Mouse (Mus musculus): ENCODE measurements around the gene Ganc. TPM values are rescaled to one million over a fixed set of nuclear protein-coding genes. Genes with fewer than 3 reads are reported as not detected.
A peak's percentile ranks its signal among the peaks of the same experiment; 100 is the strongest.

Gene Ganc
- 10 to 100 TPM; 36.3 to 42.9 (median 37.6) TPM for total RNA-seq (2022)

GRCm38 (mm10) chr2:120403653-120403985, at the start of gene Ganc:
Gene Ganc (plus strand): TSS chr2:120403896.
- DNase-seq (ENCODE audit: low spot score in 2 of 2): no peak

DNA sequence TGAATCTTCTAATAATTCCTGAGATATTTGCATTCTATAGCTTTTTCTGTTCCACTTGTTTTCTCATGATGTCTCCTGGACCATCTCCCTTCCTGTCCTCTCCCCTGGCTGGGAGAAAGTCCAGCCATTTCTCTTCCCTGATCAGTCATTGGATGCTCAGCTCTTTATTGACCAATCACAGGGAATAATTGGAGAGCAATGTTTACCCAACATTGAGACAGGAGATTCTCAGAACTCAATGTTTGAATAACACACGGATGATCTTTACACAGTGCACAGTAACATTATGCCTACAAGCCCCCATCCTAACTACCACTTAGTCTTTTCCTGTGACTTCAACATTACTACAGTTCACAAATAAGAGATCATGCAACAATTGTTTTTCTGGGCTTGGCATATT, 43.3 kb upstream of the Ganc start:
- DNase-seq (ENCODE audit: low spot score in 2 of 2): no peak

DNA sequence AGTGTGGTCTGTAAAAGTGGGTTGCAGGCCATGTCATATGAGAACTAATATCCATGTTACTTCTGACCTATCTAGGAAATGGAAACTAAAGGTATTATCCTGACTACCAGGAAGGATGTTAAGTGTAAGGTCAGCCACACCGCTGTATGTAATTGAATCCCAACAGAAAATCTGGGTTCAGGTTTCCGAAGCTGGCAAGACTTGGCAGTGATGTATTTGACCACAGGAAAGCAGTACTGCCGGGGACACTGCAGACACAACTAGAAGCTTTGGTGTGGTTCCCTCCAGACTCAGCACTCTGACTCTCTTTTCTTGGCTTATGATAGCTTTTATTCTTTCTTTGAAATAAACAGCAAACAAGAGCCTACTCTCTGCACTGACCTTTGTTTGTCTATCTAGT, 37.2 kb upstream of the Ganc start:
- DNase-seq (ENCODE audit: low spot score in 2 of 2): peak in 1 of 2 experiments; percentile 31

- no peak for DNase-seq (ENCODE audit: low spot score in 2 of 2)
Measured at GRCm38 (mm10) chr2:120367416-120368207, 36.1 kb upstream of the Ganc start.

GRCm38 (mm10) chr2:120373858-120374257, 29.8 kb upstream of the Ganc start:
- no peak for DNase-seq (ENCODE audit: low spot score in 2 of 2)

DNA sequence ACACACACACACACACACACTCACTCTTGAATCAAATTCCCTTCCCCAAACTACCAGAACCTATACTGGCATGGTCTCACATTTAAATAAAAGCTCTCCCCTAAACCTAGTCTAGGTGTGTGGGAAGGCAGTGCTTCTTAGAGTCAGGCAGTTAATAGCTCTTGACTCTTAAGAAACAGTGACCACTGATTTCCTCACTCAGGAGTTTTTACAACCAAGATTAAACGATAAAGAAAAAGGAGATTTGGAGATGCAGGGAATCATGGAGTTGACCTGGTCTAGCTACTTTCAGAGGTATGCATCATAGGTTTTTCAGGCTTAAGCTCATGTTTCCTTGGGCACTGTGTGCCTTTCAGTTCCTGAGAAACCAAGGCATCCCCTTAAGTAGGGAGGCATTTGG, 17.4 kb upstream of the Ganc start:
- DNase-seq (ENCODE audit: low spot score in 2 of 2): no peak

- no peak for DNase-seq (ENCODE audit: low spot score in 2 of 2)
Measured at GRCm38 (mm10) chr2:120387291-120387690, 16.4 kb upstream of the Ganc start.

DNA sequence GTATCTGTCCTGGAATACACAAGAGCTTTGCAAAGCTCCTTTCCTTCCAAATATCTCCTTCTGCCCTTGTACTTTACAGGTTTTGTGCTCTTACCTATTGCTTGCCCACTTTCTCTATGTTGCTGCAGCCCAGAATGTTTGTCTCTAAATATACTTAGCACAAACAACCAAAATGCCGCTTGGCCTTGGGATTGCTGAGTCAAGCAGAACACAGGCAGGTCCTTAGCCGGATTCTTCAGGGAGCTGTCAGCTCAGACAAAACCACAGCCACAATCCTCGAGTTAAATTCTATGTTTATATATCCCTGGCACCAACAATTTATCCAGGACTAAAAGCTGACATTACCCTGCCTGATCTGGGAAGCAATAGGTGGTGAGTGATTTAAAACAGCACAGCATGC, 14.3 kb upstream of the Ganc start:
- no peak for DNase-seq (ENCODE audit: low spot score in 2 of 2)

DNA sequence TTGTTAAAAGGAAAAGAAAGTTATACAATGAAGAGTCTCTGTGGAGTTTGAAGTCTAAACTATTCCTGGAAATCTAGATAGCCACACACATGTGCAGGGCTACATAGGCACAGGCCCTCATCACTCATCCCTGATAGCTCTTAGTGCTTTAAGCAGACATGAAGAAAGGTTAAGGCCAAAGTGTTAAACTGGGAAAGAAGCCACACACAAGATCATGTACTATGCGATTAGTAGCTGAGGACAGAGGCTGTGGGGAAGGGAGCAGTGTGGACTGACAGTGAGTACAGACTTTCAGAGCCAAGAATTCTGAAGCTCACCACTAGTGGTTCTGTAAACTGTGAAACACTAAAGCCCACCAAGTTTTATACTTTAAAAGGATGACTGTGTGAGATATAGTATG, 12.8 kb upstream of the Ganc start:
- no peak for DNase-seq (ENCODE audit: low spot score in 2 of 2)

DNA sequence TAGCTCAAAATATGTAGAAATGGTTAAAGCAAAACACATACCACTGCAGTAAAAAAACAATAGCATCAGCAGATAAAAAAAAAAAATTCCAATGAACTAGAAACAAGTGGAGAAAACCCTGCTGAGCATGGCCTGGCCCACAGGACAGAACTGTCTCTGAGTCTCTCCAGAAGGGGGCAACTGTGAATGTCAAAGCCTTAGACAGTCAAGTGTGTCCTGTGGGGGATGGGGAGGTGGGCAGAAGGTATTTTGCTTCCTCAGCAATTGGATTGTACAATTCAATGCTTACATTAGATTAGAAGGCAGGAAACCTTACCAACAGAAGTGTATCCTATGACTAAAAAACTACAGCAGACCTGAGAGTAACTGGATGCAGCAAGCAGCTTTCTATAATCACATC, 11.3 kb upstream of the Ganc start:
- no peak for DNase-seq (ENCODE audit: low spot score in 2 of 2)

GRCm38 (mm10) chr2:120397951-120398350, 5.7 kb upstream of the Ganc start:
- no peak for DNase-seq (ENCODE audit: low spot score in 2 of 2)

DNA sequence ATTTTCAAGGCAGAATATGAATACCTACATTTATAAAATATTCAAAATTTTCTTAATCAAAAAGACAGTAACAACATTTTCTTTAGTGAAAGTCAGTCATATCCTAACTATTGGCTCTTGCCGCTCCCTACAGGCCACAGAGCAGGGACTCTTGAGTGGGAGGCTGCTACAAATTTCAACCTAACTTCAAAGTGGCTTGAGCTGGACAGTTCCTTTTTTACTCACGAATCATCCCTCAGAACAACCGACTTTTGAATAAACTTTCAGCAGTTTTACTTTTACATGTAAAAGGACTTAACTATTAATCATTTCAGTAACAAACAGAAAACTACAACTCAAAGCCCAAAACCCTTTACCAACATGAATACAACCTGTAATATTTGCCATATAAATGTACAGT, 883 bp upstream of the Ganc start:
- DNase-seq (ENCODE audit: low spot score in 2 of 2): no peak

DNA sequence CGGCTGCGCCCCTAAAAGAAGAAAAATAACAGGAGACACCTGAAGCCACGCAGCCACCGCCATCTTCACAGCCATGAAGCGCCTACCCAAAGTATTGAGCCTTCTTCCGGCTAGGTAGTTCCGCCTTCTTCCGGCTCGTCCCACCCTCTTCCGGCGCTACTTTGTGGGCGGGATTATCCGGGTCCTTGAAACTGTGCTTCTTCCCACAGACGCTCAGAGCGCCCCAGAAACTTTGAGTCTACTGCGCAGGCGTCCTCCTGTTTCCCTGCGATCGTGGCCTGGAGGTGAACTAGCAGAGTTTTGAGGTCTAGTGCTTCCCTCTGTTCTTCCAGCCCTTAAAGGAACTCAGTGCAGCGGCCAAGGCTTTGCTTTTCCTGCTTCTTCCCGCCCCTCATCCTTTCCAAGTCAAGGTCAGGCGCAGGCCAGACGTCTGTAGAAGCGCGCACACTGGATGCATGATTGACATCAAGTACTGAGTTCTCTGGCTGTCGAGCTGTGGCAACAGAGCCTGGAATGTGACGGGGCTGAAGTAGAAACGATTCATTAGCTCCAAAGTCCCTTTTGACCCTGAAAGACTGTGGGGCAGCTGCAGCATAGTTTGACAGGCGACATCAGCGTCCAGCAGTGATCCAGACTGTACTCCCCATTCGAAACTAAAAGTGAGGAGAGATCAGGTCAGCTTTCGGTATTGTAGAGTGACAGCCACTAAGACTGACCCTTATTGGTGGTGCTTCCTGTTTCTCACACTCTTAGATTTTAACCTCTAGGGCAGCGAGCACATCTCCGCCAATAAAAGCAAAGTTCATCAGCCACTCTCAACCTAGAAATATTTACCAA, 508 bp downstream of the Ganc start, which contains the start of gene Tmem87a:
Gene Tmem87a, minus strand, starts transcription at position 128 of the 837 bp plus-strand sequence.
- DNase-seq (ENCODE audit: low spot score in 2 of 2): peak; percentile 91 to 94

DNA sequence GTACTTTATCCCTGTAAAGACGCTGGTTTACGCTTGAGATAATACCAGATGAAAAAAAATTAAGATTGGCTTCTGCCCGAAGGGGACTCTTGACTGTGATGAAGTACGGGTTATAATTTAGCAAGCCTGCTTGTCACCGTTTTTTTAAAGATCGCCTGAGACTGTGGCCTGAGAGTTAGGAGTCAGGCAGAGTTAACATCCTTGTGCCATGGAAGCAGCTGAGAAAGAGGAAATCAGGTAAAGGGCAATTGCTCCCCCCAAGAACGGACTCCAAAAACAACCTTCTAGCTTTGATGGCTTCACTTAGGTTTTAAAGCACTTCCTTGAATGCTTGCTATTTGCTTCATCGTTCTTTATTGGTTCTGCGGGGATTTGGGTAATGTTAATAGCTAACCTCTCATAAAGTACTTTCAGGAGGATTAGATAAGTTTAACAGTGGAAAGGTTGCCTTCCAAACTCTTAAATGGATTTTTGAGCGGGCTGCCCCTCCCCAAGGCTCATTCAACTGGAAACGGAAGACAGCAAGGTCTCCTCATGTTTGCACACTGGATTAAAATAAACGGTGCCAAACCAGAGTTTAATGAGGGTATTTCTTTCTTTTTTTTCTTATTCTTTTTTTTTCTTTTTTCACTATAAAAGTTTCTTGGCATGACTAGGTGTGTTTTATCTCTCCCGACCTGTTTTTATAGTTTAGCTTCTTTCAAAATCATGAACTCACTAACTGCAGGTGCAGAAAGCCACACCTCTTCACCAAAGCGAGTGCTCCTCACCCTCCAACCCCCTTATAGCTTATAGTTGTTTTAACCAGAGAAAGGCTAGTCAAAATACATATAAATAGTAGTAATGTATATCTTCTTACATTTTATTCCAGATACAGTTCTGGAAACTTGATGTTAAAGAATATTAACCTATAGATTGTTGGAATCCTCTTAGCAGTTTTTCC, 1.4 kb downstream of the Ganc start:
- no peak for DNase-seq (ENCODE audit: low spot score in 2 of 2)

GRCm38 (mm10) chr2:120411096-120411628, 7.5 kb downstream of the Ganc start:
- DNase-seq (ENCODE audit: low spot score in 2 of 2): no peak

DNA sequence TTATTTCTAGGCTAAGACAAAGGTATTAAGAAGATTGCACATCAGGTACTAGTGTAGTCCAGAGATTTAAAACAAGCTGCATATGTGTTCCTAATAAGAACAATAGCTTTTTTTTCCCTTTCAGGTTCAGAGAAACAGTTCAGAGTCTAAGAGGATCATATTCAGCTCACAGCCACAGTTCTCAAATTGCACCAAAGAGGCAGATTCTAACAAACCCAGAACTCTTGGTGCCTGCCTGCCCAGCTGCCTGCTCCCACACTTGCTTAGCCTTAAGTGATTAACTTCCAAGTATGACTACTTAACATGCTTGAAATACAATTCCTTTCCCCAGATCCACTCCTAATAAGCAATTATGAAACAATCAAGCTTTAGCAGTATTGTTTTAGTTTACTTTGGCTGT, 10.4 kb downstream of the Ganc start:
- DNase-seq (ENCODE audit: low spot score in 2 of 2): no peak

GRCm38 (mm10) chr2:120414738-120415414, 11.2 kb downstream of the Ganc start:
- DNase-seq (ENCODE audit: low spot score in 2 of 2): no peak

- no peak for DNase-seq (ENCODE audit: low spot score in 2 of 2)
Measured at GRCm38 (mm10) chr2:120424386-120424785, 20.7 kb downstream of the Ganc start.

DNA sequence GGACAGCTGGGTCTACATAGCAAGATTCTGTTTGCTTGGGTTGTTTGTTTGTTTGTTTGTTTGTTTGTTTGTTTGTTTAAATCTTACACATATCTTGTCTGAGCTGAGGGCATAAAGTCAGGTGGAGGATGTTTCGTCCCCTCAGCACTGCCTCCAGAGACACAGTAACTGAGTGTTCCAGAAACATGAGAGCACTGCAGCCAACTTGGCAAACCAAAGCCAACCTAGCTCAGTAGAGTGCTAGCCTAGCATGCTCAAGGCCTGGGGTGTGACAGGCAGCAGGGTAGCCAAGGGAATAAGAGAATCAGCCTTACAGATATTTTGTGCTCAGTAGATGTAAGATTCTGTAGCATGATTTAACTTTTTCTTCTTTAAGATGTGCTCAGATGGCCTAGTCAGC, 40.8 kb downstream of the Ganc start:
- peak; percentile 31 to 45 for DNase-seq (ENCODE audit: low spot score in 2 of 2)

DNA sequence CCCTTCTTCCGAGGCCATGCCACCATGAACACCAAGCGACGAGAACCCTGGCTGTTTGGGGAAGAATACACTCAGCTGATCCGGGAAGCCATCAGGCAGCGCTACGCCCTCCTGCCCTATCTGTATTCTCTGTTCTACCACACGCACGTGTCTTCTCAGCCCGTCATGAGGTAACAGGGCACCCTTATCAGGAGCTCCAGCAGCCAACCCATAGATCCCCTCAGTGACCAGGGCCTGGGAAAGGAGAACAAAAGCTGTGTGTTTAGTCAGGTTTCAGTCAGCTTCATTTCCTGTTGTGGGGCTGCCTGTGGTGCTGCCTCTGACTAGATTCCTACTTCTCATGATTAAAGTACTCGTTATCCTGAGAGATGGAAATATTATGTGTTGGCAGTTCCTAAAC, 42.7 kb downstream of the Ganc start:
- no peak for DNase-seq (ENCODE audit: low spot score in 2 of 2)

DNA sequence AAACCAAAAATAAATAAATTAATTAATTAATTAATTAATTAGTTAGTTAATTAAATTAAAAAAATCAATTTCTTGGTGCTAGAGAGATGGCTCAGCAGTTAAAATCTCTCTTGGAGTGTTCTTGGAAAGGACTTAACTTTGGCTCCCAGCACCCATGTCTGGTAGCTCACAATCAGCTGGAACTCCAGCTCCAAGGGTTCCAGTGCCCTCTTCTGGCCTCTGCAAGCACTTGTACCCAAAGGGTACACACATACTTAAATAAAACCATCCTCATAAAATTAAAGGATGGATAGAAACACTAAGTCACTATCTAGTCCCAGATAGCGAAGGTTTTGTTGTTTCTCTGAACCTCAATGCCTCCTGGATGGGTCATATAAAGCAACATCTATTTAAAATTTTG, 43.6 kb downstream of the Ganc start:
- no peak for DNase-seq (ENCODE audit: low spot score in 2 of 2)
